Mouse (Mus musculus) lung, postnatal 36 days (tissue): ENCODE results near the gene 4931422A03Rik.
"Not testable (repeated sequence)": the region's sequence is repeated elsewhere in the genome, so short reads cannot be mapped to it uniquely, and the experiment has no call there.

Source experiments
- DNase-seq: peaks from one replicate; pipeline ENCODE4 v3.0.0; 2022; ENCODE audit warnings: mixed read lengths

Gene 4931422A03Rik

DNA sequence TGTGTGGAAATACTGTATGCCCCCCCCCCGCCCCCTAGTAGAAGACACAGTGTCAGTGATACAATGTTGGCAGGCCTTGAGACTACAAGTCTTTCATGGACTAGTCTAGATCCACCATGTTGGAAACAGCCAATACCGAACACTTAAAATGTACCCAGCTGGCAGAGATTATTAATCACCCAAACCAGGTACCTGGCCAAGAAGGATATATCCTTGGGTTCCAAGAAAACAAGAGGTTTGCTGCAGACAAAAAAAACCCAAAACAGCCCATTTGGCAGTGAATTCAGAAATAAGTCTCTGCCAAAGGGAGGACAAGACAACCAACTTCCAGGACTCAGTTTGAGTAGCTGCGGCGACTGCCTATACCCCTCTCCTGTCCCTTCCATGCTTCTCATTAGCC is 3.5 kb downstream of the 4931422A03Rik start:
- DNase-seq: no peak

- DNase-seq: no peak
Observed at GRCm38 (mm10) chr2:104023096-104023495, 5.1 kb downstream of the 4931422A03Rik start.

- DNase-seq: not testable (repeated sequence)
Observed at GRCm38 (mm10) chr2:104008853-104009252, 19.3 kb downstream of the 4931422A03Rik start.

DNA sequence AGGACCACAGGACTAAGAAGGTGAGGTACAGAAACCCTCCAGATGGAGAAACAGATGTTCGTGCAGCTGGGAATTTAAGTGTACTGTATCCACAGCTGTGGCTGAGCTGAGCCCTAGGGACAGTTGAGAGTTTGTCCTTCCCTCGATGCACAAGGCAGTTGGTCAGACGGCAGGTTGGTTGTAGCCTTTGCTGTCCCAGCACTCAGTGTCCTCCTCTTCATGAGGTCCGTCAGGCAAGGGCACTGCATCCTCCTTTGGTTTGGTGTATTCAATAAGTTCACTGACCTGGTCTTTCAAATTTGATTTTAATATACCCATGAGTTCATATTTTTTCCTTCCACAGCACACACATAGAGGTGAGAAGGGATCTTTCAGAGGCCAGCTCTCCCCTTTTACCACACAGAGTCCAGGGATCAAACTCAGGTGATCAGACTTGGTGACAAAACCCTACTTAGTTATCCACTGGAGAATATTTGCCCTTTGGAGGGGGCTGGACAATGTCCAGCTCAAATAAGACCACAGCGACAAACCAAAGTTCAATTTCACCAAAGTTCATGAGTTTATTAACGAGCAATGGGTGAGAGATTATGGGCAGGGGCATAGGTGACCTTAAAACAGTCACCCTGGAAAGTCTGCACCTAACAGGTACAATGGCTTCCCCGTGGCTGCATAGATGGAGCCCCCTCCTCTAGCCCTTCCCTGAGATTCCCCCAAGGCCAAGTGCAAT is 20.2 kb downstream of the 4931422A03Rik start:
- no peak for DNase-seq

GRCm38 (mm10) chr2:104002711-104003413 is 25.3 kb downstream of the 4931422A03Rik start:
- DNase-seq: peak; percentile 62

DNA sequence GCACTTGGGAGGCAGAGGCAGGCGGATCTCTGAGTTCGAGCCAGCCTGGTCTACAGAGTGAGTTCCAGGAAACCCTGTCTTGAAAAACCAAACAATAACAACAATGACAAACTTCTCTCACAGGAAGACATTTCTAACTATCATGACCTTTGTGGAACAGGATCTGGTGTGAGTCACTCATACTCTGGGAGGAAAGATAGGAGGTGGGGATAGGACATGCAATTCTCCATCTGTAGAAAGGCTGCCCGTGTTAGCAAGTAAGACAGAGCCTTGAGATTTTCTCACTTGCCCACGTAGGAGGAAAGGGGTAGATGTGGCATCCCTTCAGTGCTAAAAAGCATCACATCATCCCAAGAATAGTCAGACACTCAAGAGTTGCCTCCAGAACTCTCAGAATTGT is 26.3 kb downstream of the 4931422A03Rik start:
- DNase-seq: no peak

- peak; percentile 25 for DNase-seq
Observed at GRCm38 (mm10) chr2:104001076-104001475, 27.1 kb downstream of the 4931422A03Rik start.

GRCm38 (mm10) chr2:103992618-103993332 is 35.4 kb downstream of the 4931422A03Rik start:
- DNase-seq: no peak

GRCm38 (mm10) chr2:103992162-103992561 is 36.0 kb downstream of the 4931422A03Rik start:
- no peak for DNase-seq

GRCm38 (mm10) chr2:103991303-103991702 is 36.9 kb downstream of the 4931422A03Rik start:
- DNase-seq: no peak

DNA sequence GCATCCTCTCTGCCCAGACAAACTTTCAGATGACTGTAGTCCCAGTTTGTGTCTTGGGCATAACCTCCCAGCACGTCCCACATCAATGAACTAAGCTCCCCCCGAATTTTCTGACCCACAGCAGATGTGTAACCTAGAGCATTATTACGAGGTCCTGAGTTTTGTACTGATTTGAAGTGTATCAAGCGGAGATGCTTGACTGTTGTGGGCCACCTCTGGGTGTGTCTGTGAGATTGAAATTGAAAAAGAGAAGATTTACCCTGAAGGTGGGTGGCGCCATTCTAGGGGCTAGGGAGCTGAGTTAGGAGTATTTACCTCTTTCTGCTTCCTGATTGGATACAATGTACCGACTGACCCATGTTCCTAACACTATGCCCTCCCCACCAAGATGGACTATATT is 38.4 kb downstream of the 4931422A03Rik start:
- DNase-seq: no peak

GRCm38 (mm10) chr2:103987595-103987994 is 40.6 kb downstream of the 4931422A03Rik start:
- not testable (repeated sequence) for DNase-seq

DNA sequence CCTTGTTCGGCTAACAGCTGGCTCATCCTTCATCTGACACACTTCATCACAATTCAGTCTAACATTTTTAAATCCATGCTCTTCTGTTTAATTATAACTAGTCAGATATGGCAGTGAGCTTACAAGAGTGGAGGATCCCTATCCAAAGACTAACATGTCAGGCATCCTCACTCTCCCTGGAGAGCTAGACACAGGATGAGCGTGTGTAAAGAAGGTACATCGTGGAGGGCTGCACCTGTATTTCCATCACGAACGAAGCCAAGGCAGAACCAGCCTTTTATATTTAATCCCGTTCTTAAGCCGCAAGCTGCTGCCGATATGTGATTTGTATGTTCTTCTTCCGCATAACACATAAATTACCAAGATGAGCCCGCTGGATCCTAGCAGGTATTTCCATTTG is 45.0 kb downstream of the 4931422A03Rik start:
- DNase-seq: no peak

- peak; percentile 85 for DNase-seq
Observed at GRCm38 (mm10) chr2:103982250-103982649, 45.9 kb downstream of the 4931422A03Rik start.

DNA sequence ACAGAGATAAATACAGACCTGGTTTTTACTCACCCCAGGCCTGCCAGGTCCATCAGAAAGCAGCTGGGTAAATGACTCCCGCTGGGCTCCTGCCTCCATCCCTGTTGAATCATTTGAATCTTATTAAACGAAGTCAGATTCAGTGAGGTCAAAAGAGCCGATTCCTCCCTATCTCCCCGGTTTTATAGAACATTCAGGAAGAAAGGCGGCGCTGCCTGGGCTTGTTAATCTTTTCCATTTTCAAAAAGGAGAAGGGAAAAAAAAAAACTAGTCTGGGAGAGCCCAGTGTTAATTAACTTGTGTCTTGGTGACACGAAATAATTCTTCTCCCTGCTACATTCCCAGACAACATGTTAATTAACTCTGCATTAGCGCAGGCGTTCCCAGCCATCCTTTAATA is 50.4 kb downstream of the 4931422A03Rik start:
- no peak for DNase-seq

- no peak for DNase-seq
Observed at GRCm38 (mm10) chr2:103977216-103977615, 50.9 kb downstream of the 4931422A03Rik start.

DNA sequence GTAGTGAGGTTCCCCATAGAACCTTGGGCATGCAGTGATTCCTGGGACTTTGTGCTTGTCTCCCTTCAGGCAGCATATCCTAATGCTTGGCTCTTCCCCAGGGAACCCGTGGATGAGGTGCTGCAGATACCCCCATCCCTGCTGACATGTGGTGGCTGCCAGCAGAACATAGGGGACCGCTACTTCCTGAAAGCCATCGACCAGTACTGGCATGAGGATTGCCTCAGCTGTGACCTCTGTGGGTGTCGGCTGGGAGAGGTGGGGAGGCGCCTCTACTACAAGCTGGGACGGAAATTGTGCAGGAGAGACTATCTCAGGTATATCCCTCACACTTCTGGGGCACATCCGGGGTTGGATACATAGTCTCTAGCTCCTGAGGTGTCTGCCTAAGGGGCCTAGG is 52.3 kb downstream of the 4931422A03Rik start:
- no peak for DNase-seq

DNA sequence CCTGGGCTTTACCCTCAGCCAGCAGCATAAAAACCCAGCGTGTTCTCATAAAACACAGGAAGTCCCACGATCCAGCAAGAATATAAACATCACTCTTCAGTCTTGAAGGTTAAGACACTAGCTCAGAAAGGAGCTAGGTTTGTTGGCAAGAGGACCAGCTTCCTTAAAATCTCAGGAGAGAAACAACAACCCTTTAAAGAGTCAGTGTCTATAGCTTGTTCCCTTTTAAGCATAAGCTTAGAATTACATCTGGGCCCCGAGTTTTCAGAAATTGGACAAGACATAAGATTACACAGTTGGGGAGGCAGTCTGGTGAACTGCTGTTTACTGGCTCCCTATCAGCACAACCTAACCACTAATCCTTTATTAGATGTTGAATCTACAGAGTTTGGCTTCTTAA is 56.3 kb downstream of the 4931422A03Rik start:
- peak; percentile 6 for DNase-seq

- peak; percentile 6 for DNase-seq
Observed at GRCm38 (mm10) chr2:103970791-103971649, 57.1 kb downstream of the 4931422A03Rik start.

DNA sequence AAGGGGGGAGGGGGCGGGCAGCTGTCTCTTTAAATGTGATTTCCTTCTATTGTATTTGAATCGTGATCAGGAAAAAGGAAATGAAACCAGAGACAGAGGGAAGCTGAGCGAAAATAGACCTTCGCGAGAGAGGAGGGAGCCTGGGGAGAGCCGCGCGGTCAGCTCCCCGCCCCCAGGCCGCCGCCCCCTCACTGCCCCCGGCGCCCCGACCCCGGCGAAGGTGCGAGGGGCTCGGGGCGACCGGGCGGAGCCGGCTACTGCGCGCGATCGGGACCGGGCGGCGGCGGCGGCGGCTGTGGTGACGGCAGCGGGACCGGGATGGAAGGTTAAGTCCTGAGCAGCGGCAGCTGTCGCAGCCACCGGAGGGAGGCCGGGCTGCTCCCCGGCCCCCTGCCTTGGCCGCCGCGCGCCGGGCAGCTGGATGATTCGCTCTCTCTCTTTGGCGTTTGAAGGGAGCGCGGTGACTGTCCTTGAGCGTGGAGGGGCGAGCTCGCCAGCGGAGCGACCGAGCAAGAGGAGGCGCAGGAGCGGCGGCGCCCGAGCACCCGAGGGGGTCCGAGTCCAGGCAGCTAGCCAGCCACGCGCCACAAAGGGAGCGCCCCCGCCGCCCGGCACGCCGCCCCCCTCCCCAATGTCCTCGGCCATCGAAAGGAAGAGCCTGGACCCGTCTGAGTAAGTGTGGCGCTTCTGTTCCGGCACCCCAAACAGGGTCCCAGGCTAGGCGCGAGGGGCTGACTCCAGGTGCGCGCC is 57.9 kb downstream of the 4931422A03Rik start:
- DNase-seq: peak; percentile 58

DNA sequence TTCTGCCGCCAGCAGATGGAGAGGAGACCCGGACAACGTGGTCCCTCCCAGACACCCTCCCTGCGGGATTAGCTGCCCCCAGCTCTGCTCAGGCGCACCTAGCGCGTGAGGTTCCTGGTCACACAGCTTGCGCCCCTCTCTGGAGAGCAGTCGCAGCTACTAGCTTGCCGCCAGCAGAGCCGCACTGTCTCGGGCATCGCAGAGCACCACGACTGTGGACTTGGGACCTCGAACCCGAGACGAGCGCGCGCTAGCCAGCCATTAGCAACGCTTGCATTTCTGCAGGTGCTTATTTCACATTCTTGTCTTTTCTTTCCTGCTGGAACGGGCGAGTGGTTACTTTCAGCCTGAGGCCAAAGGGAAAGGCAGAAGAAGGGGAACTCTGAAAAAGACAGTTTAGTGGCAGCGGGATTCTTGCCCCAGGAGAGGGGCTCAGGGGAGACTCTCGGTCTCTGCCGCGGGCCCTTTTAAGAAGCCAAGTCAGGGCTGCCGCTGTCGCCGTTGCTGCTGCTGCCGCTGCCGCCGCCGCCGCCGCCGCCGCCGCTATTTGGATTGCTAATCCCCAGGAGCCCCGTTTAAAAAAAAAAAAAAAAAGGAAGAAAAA is 58.6 kb downstream of the 4931422A03Rik start:
- peak; percentile 68 for DNase-seq
